Mouse (Mus musculus) heart, postnatal 4 days (tissue): ENCODE results near the gene Map1b. TPM values are rescaled to one million over a fixed set of nuclear protein-coding genes. Genes with fewer than 3 reads are reported as not detected.

Experiments used
- DNase-seq: peaks from one replicate; pipeline ENCODE4 v3.0.0; 2021
- total RNA-seq, 2 experiments: library from RNA; stranded (reverse); gene quantifications; 2 replicates each; pipeline ENCODE4 v1.2.3; 2021

Gene Map1b
- total RNA-seq, 2 experiments from 2014 or later: 48.0 to 57.3 TPM

- DNase-seq: peak; percentile 64
Observed at GRCm38 (mm10) chr13:99398149-99398701, 118.1 kb downstream of the Map1b start.

GRCm38 (mm10) chr13:99397228-99397627, 119.1 kb downstream of the Map1b start:
- no peak for DNase-seq

DNA sequence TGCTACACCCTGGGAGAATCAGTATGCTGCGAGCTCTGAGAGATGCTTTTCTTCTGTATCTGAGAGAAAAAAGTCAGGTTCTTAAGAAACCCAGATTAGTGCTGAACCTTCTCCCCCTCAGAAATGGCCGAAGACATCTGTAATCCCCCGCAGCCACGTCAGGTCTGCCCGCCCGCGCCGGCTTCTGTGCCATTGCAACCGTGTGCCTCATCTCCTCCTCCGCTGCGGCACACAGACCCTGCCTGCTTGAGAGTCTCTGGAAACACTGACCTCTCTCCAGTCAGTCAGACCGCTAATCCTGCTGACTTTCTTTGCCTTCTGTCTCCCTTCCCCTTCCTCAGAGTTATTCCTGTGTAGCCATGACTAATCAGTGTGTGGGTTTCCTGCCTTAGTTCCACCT, 120.8 kb downstream of the Map1b start:
- no peak for DNase-seq

GRCm38 (mm10) chr13:99394694-99395093, 121.6 kb downstream of the Map1b start:
- no peak for DNase-seq

GRCm38 (mm10) chr13:99393128-99393527, 123.2 kb downstream of the Map1b start:
- no peak for DNase-seq

GRCm38 (mm10) chr13:99391417-99391816, 124.9 kb downstream of the Map1b start:
- DNase-seq: peak; percentile 56

- no peak for DNase-seq
Observed at GRCm38 (mm10) chr13:99387901-99388811, 128.2 kb downstream of the Map1b start.

DNA sequence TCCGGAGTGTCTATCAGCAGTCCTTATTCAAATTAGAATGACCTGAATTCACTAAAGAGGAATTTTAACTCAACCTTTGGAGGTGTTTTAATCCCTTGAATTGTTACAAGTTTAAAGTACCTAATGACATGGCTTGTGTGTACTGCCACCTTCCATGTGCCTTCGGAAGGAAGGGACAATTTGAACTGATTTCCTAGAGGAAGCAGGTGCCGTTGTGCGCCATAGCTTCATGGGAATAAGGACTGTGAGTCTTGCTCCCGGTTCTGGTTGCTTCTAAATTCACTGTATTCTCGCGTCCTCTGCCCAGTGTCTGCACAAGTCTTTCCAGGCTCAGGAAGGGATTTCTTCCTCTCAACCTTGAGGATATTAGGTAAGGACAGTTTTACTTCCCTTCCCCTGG, 130.0 kb downstream of the Map1b start:
- DNase-seq: no peak

GRCm38 (mm10) chr13:99385911-99386310, 130.4 kb downstream of the Map1b start:
- DNase-seq: no peak

DNA sequence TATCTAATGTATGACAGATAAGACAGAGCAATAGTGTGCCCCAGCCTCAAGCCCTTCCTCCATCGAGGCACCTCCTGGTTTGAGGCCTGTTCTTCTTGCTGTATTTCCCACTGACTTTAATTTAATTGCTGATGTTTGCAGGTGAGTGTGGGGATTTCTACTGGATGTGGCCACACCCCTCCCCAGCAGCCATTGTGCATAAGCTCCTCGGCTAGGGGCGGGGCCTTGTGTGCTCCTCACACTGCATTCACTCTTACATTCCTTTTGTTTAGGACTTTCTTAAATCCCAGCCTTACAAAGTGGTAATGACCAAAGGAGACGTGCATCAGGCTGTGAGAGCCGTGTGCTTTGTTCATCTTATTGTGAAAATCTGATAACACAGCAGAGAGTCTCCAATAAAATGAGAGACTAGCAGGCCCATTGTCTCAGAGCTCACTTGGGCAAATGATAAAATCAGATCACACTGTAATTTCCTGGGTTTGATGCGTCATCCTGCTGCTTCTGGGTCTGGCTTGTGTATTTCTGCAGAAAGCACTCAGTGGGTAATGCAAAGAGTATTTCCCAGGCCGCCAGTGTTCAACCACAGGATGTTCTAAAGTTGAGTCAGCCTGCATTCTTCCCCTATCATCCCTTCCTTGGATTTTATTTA, 131.7 kb downstream of the Map1b start:
- no peak for DNase-seq

- no peak for DNase-seq
Observed at GRCm38 (mm10) chr13:99382373-99382772, 134.0 kb downstream of the Map1b start.

DNA sequence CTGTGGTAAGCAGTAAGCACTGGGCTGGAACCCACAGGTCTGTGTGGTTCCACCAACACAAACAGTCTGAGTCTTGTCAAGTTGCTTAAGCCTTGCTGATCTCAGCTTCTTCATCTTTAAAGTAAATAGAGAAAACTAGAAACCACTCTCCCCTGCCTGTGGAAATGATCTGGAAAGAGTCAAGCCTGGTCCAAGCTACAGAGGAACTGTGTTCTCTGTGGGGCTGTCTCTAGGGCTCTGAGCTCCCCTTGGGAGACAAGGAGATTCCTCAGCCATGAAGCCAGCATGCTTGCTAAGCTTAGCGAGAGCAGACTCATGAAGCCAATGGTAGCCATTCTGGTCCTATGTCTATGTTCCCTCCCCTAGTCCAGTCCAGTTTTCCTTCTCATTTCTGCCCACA, 138.1 kb downstream of the Map1b start:
- DNase-seq: no peak

DNA sequence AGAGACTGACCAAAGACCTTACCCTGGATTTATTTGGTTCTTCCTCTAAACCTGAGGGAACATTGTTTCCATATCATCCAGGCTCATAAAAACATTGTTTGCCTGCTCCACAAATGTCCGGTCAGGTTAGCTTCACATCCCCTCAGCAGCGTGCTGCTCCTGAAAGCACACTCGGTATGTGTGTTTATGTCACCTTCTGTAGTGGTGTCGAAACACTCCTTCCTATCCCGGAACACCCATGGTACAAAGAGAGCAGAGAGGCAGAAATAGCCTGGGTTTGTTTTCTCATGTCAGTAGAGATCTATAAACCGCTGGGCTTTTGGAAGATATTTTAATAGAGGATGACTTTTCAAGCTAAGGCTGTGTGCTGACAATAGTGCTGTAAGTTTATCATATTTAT, 139.3 kb downstream of the Map1b start:
- DNase-seq: no peak

GRCm38 (mm10) chr13:99375550-99375949, 140.8 kb downstream of the Map1b start:
- DNase-seq: peak; percentile 90

DNA sequence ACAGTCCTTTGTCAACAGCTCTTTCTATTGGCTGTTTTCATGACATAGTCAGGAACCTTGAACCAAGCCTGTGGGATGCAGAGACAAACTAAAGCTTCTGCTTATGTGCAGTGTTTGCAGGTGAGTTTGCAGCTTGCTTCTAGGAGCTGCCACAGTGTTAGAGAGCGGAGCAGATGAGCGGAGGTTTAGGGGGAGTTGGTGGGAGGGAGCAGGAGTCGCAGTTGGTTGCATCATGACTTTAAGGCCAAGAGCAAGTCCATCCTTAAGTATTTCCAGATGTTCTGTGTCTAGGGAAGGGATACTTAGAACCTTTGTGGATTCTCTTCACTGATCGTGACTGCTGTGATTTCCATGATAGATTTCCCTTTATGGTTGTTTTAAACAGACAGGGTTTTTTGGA, 142.1 kb downstream of the Map1b start:
- no peak for DNase-seq

DNA sequence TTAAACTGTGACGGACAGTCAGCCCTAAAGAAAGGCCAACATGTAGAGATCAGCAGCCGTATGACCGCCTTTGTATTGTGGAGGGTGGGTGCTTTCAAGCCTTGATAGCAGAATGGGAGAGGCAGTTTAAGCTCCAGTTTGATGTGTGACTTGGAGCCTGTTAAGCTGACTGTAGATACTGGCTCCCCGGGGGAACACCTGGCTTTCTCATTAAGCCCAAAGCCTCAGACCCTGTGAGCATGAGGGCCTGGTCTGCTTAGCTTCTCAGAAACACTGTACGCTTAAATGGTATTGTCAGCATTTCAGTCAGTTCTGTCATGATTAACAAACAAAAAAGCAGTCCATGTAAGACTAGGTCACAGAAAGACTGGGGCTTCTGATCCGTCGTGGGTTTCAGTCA, 142.7 kb downstream of the Map1b start:
- no peak for DNase-seq

Other genes with a start within 250 kb of the Map1b start
- 10 to 100 TPM; 37.9 to 40.6 TPM for gene Ptcd2, start 171.8 kb downstream of the Map1b start, total RNA-seq
- gene Mrps27, start 171.8 kb downstream of the Map1b start, total RNA-seq: 10 to 100 TPM; 50.9 to 52.2 TPM